Mouse (Mus musculus): Measurements from ENCODE around the gene Ap2a2. TPM values are rescaled to one million over a fixed set of nuclear protein-coding genes. Genes with fewer than 3 reads are reported as not detected.
A peak's percentile ranks its signal among the peaks of the same experiment; 100 is the strongest.

Gene Ap2a2
- polyA plus RNA-seq, 1 experiment = 58.1 TPM

DNA sequence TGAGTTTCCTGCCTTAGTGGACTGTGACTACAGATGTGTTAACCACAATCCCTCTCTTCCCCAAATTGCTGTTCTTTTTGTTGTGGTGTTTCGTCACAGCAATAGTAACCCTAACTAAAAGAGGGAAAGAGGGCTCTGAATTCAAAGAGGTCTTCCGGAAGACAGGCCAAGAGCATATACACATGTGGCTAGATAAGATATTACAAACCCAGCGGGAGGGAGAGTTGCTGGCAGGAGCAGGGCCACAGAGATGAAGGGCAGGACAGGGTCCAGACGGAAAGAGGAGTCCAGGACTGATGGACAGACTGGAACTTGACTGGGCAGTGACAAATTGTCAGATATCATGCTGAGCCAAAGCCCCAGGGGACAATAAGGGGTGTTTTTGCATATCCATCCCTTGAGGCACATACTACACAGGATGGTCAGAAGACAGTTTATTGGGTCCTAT is 3.6 kb upstream of the Ap2a2 start:
- TF ChIP-seq POLR2A (IDR thresholded peaks at IDR 0.05; ENCODE audit: borderline replicate concordance, extremely low read depth, low read depth, low read length) (no peak), CTCF (IDR thresholded peaks at IDR 0.05; ENCODE audit: insufficient read depth, low read length) (no peak)
- H3K4me1 ChIP-seq (ENCODE audit: control insufficient read depth, insufficient read depth, low read length) = no peaks in the 10 kb centered on the region; the same call in 1 of the 2 replicates
- 62% methylated on average over 4 of the region's 4 CpGs for WGBS
- DNase-seq = no peak
- no peak overlapping the region for H3K4me3 ChIP-seq (replicated peaks; ENCODE audit: extremely low read depth, low read depth, low read length)

DNA sequence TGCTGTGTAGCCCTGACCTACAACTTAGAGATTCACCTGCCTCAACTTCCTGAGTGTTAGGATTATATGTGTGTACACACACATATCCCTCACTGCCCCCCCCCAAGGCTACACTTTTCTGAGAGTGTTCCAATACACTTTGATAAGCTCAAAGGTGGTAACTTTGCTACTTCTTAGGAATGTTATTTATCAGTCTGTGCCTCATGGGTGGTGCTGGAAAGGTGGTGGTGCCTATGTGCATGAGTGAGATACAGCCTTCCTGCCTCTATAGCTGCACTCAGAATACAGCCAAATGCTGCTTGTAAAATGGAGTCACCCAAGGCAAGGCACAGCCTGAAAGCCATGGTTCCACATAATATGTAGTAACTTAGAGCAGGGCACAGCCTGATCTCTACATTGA is 3.0 kb upstream of the Ap2a2 start:
- DNase-seq = no peak
- no peak overlapping the region for H3K4me3 ChIP-seq (replicated peaks; ENCODE audit: extremely low read depth, low read depth, low read length)
- TF ChIP-seq CTCF (IDR thresholded peaks at IDR 0.05; ENCODE audit: insufficient read depth, low read length) = no peak
- TF ChIP-seq POLR2A (IDR thresholded peaks at IDR 0.05; ENCODE audit: borderline replicate concordance, extremely low read depth, low read depth, low read length) = no peak
- H3K4me1 ChIP-seq (ENCODE audit: control insufficient read depth, insufficient read depth, low read length) = peaks cover 2% of the 10 kb centered on the region

DNA sequence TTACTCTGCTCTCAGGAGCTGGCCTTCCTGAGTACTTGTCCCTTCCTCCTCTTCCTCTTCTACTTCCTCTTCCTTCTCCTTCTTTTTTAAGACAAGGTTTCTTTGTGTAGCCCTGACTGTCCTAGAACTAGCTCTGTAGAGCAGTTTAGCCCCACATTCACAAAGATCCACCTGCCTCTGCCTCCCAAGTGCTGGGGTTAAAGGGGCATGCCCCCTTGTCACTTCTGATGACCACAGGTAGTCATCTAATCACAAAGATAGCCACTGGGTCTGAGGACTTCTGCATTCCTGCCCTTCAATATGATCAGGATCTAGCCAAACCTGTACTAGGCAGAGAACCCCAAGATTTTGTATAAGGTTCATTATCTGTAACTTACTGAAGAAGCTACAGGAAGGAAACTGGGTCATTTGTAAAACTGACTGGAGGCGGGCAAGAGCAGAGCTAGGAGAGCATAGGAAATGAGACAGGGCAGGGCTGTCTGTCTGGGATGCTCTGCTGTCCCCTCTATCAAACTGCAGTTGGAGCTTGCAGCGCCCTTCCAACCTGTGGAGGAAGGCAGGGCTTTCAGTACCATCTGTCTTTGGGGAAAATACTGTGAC is 2.1 kb upstream of the Ap2a2 start:
- DNase-seq = no peak
- TF ChIP-seq POLR2A (IDR thresholded peaks at IDR 0.05; ENCODE audit: borderline replicate concordance, extremely low read depth, low read depth, low read length) = no peak
- TF ChIP-seq CTCF (IDR thresholded peaks at IDR 0.05; ENCODE audit: insufficient read depth, low read length) = no peak
- no peak overlapping the region for H3K4me3 ChIP-seq (replicated peaks; ENCODE audit: extremely low read depth, low read depth, low read length)
- WGBS = 46% methylated on average over 2 of the region's 2 CpGs
- peaks cover 6% of the 10 kb centered on the region for H3K4me1 ChIP-seq (ENCODE audit: control insufficient read depth, insufficient read depth, low read length)

DNA sequence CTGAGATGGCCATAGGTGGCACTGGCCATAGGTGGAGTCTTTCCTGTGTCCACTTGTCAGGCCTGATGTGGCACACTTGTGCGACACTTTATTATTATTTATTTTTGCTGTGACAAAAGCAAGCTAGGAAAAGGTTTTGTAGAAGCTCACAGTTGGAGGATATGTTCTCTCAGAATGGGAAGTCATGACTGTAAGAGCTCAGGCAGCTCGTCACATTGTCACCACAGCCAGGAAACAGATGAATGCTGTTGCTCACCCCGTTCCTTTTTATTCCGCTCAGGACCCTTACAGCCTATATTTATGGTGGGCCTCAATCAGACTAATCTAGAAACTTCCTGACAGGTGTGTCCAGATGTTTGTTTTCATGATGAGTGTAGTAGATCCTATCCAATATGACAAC is 1.5 kb upstream of the Ap2a2 start:
- Histone ChIP-seq H3K4me3 (replicated peaks; ENCODE audit: extremely low read depth, low read depth, low read length) (no peak overlapping the region), H3K4me1 (ENCODE audit: control insufficient read depth, insufficient read depth, low read length) (peaks cover 6% of the 10 kb centered on the region)
- WGBS = 63% methylated on average over 4 of the region's 4 CpGs
- no peak for DNase-seq
- no peak for TF ChIP-seq CTCF (IDR thresholded peaks at IDR 0.05; ENCODE audit: insufficient read depth, low read length)
- TF ChIP-seq POLR2A (IDR thresholded peaks at IDR 0.05; ENCODE audit: borderline replicate concordance, extremely low read depth, low read depth, low read length) = no peak

DNA sequence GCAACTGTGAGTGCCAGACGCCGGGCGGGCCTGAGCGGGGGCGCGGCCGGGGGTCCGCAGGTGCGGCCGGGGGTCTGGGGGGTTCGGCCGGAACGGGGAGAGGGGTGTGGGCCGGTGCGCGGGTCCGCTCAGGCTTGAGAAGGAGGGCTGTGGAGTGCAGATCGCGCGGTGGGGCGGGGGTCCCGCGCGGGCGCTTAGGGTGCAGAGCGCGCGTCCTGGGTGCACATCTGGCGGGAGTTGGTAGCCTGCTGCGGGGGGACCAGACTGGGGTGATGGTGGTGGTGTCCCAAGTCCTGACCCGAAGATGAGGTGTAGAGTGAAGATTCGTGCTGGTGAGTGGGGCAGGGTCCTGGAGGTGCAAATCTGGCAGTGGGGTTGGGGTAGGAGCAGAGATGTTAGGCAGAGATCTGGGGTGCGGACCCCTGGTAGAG is 463 bp downstream of the Ap2a2 start:
- Histone ChIP-seq H3K4me3 (replicated peaks; ENCODE audit: extremely low read depth, low read depth, low read length) (peak overlapping the region; percentile 88), H3K4me1 (ENCODE audit: control insufficient read depth, insufficient read depth, low read length) (peaks cover 10% of the 10 kb centered on the region)
- 2% methylated on average over 33 of the region's 33 CpGs for WGBS
- TF ChIP-seq POLR2A (IDR thresholded peaks at IDR 0.05; ENCODE audit: borderline replicate concordance, extremely low read depth, low read depth, low read length) = no peak
- TF ChIP-seq CTCF (IDR thresholded peaks at IDR 0.05; ENCODE audit: insufficient read depth, low read length) = no peak
- no peak for DNase-seq

DNA sequence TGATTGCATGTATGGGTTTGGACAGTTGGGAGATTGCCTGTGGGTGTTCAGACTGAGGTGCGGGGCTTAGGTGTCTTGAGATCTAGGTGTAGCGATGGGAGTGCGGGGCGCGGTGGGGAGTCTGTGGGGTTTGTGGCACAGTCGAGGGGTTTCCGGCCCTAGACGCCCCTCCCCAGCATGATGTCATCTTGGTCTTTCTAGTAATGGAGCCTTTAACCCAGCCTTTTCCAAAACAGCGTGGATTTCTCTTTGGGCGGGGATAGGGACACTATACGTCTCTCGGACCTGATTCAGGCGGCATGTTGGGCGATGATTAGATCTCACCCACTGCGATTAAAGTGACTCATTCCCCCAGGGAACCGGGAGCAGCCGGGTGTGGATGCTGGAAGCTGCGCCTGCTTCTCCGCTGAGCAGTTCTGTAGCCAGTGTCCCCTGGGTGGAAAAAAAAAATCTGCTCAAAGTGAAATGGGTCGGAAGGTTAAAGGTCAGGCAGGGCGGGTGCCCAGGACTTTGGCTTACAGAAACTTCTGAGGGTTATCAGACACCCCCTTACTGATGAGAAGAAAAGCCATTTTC is 967 bp downstream of the Ap2a2 start:
- peak; percentile 49 for DNase-seq
- 2% methylated on average over 21 of the region's 21 CpGs for WGBS
- Histone ChIP-seq H3K4me3 (replicated peaks; ENCODE audit: extremely low read depth, low read depth, low read length) (peak overlapping the region; percentile 88), H3K4me1 (ENCODE audit: control insufficient read depth, insufficient read depth, low read length) (peaks cover 11% of the 10 kb centered on the region)
- TF ChIP-seq POLR2A (IDR thresholded peaks at IDR 0.05; ENCODE audit: borderline replicate concordance, extremely low read depth, low read depth, low read length) (no peak), CTCF (IDR thresholded peaks at IDR 0.05; ENCODE audit: insufficient read depth, low read length) (no peak)

DNA sequence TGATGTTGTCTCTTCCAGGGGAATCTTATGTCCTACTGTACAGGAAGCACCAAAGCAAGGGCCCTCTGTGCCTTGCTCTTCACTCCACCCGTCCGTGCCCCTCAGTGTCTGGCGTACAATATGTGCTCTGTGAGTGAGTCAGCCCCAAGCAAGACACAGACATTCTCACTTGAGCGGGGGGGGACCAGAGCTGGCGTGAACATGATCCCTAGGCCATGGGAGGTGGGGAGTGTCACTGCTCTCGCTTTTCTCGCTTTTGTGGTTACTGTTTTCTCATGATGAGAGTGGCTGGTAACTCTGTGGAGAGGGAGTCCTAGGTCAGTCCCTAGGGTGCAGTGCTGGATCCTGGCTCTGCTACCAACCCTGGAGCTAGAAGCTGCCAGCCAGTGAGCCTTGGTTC is 2.6 kb downstream of the Ap2a2 start:
- no peak overlapping the region for H3K4me3 ChIP-seq (replicated peaks; ENCODE audit: extremely low read depth, low read depth, low read length)
- TF ChIP-seq POLR2A (IDR thresholded peaks at IDR 0.05; ENCODE audit: borderline replicate concordance, extremely low read depth, low read depth, low read length) = no peak
- no peak for TF ChIP-seq CTCF (IDR thresholded peaks at IDR 0.05; ENCODE audit: insufficient read depth, low read length)
- H3K4me1 ChIP-seq (ENCODE audit: control insufficient read depth, insufficient read depth, low read length) = peaks cover 11% of the 10 kb centered on the region
- no peak for DNase-seq
- WGBS = 49% methylated on average over 7 of the region's 7 CpGs

DNA sequence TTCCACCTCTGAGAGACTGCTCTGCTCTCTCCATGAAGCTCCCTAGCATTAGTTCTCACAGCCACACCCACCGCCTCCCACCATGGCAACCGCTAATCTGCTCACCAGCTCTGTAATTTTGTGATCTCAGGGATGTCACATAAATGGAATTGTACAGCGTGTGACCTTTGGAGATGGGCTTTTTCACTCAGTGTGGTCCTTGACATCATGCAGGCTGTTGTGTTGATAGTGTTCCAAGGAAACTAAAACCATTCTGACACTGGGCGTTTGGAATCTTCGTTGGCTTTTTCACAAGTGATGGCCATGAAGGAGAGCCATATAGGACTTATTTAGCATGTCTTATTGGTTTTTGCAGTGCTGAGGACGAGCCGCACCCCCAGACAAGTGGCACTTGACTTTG is 4.6 kb downstream of the Ap2a2 start:
- 63% methylated on average over 7 of the region's 7 CpGs for WGBS
- DNase-seq = no peak
- peaks cover 14% of the 10 kb centered on the region for H3K4me1 ChIP-seq (ENCODE audit: control insufficient read depth, insufficient read depth, low read length)
- TF ChIP-seq POLR2A (IDR thresholded peaks at IDR 0.05; ENCODE audit: borderline replicate concordance, extremely low read depth, low read depth, low read length) (no peak), CTCF (IDR thresholded peaks at IDR 0.05; ENCODE audit: insufficient read depth, low read length) (no peak)
- H3K4me3 ChIP-seq (replicated peaks; ENCODE audit: extremely low read depth, low read depth, low read length) = no peak overlapping the region

DNA sequence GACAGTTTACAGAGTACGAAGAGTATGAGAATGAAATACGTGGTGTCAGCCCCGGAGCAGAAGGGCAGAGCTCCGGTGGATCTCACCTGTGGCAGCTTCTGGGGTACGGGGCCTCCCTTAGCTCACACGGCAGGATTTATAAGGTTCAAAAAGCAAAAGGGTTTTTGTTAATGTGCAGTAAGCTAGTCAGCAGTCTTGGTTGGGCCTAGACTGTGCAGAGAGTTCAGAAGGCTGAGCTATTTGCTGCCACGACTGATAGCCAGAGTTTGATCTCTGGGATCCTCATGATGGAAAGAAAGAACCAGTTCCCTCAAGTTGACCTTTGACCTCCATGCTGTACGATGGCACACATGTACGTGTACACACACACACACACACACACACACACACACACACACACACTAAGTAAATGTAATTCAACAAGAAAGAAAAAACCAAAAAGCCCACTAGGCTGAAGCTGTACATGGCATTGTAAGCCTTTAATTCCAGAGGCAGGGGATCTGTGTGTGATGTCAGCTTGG is 7.4 kb downstream of the Ap2a2 start:
- 73% methylated on average over 9 of the region's 9 CpGs for WGBS

DNA sequence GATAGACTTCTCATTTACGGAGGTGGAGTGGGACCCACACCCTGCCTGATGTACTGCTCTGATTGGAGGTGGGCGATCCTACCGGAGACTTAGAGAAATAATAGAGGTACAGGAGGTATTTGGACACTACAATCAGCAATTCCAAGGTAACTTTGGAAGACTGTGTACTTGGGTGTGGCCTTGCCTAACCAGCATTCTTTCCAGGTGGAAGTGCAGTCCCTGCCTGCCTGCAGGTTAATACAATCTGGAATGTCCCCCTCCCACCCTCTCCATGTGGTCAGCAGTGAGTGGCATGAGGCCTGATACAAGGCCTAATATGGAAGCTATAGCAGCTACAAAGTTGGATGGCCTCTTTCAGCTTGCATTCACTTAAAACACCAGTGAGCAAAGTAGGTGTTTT is 7.9 kb downstream of the Ap2a2 start:
- no peak for DNase-seq
- 81% methylated on average over 3 of the region's 3 CpGs for WGBS
- no peak for TF ChIP-seq CTCF (IDR thresholded peaks at IDR 0.05; ENCODE audit: insufficient read depth, low read length)
- no peak for TF ChIP-seq POLR2A (IDR thresholded peaks at IDR 0.05; ENCODE audit: borderline replicate concordance, extremely low read depth, low read depth, low read length)
- peaks cover 8% of the 10 kb centered on the region; the same call in 1 of the 2 replicates for H3K4me1 ChIP-seq (ENCODE audit: control insufficient read depth, insufficient read depth, low read length)
- H3K4me3 ChIP-seq (replicated peaks; ENCODE audit: extremely low read depth, low read depth, low read length) = no peak overlapping the region

More for the DNA sequence above, 7.4 kb downstream of the Ap2a2 start:
- DNase-seq = no peak
- no peak overlapping the region for H3K4me3 ChIP-seq (replicated peaks; ENCODE audit: extremely low read depth, low read depth, low read length)
- peaks cover 9% of the 10 kb centered on the region for H3K4me1 ChIP-seq (ENCODE audit: control insufficient read depth, insufficient read depth, low read length)
- no peak for TF ChIP-seq CTCF (IDR thresholded peaks at IDR 0.05; ENCODE audit: insufficient read depth, low read length)
